Mouse (Mus musculus) stomach, postnatal 0 days (tissue): ENCODE measurements around the gene Cfap99.

Experiments used
- CTCF ChIP-seq: IDR thresholded peaks from 2 replicates; pipeline ENCODE4 v1.5.1; 2016; ENCODE audit warnings: antibody characterized with exemption, low read depth, mild to moderate bottlenecking, moderate library complexity
- EP300 ChIP-seq: optimal IDR thresholded peaks from 2 replicates; pipeline ENCODE3; 2016; ENCODE audit warnings: antibody characterized with exemption

GRCm38 (mm10) chr5:34370840-34371239 is 82.4 kb downstream of the Cfap99 start:
- TF ChIP-seq EP300 (no peak), CTCF (no peak)
